Mouse (Mus musculus) olfactory bulb, adult 2 months (tissue): ENCODE measurements around the gene Ranbp9. TPM values are rescaled to one million over a fixed set of nuclear protein-coding genes. Genes with fewer than 3 reads are reported as not detected.

Source experiments
- H3K27ac ChIP-seq: fragments of 200-500 bp; 2 replicates; pipeline ENCODE4 v1.5.1; 2012; ENCODE audit warnings: low read depth, low read length; ENCODE audit not compliant: insufficient read depth
- H3K4me1 ChIP-seq: fragments of 200-500 bp; 2 replicates; pipeline ENCODE4 v1.6.1; 2012; ENCODE audit warnings: low read length; ENCODE audit not compliant: control insufficient read depth, insufficient read depth
- H3K4me3 ChIP-seq: fragments of 200-500 bp; 2 replicates; pipeline ENCODE4 v1.5.1; 2012; ENCODE audit warnings: mild to moderate bottlenecking, low read depth, low read length, moderate library complexity; ENCODE audit not compliant: insufficient read depth
- CTCF ChIP-seq: fragments of 200-500 bp; IDR thresholded peaks from 2 replicates; pipeline ENCODE4 v1.5.1; 2012; ENCODE audit warnings: low read depth, mild to moderate bottlenecking, low read length, moderate library complexity; ENCODE audit not compliant: insufficient read depth
- POLR2A ChIP-seq: fragments of 200-500 bp; IDR thresholded peaks from 2 replicates; pipeline ENCODE4 v1.6.1; 2012; ENCODE audit warnings: mild to moderate bottlenecking, low read depth, low read length, moderate library complexity; ENCODE audit not compliant: insufficient read depth
- WGBS: fragments of 180-500 bp; shearing (Covaris S2); methylation state at CpG from one replicate; pipeline ENCODE4 v1.1.7; 2018; 5-methylcytosine and 5-hydroxymethylcytosine counted together
- polyA plus RNA-seq: library from polyadenylated mRNA; stranded (reverse); fragments of >200 nt; gene quantifications from 2 replicates; pipeline ENCODE4 v1.2.4, GENCODE M21; 2012; ENCODE audit warnings: low replicate concordance; ENCODE audit not compliant: missing spikeins, insufficient read depth, insufficient read length

The Ranbp9 gene
- polyA plus RNA-seq, 1 experiment, result not detected

DNA sequence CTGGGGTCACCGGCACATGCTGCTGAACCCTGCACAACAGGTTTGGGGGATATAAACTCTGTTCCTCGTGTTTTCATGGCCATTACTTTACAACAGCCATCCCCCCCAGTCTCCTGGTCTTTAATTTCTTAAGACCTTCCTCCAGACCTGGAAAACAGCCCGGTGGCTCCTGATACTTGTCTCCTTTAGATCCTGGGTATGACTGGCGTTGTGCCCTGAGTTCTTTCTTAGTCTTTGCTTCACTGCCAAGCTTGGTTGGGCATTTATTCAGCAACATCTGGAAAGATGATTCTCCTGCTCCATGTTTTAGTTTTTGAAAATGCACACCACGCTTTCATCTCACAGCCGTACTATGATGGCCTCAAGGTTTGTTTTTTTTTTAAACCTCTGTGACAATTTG, 38.2 kb upstream of the Ranbp9 start:
- no peak for TF ChIP-seq POLR2A
- TF ChIP-seq CTCF, result no peak
- H3K4me3 ChIP-seq, result no peak overlapping the region
- WGBS, result 58% methylated on average over 6 of the region's 6 CpGs
- peaks cover 8% of the 10 kb centered on the region for H3K4me1 ChIP-seq
- no peak overlapping the region for H3K27ac ChIP-seq

- 80% methylated on average over 8 of the region's 8 CpGs for WGBS
- Histone ChIP-seq H3K4me3 (no peak overlapping the region), H3K27ac (no peak overlapping the region), H3K4me1 (peaks cover 4% of the 10 kb centered on the region)
- TF ChIP-seq POLR2A, result no peak
- no peak for TF ChIP-seq CTCF
Measured at GRCm38 (mm10) chr13:43517371-43517770, 36.3 kb upstream of the Ranbp9 start.

DNA sequence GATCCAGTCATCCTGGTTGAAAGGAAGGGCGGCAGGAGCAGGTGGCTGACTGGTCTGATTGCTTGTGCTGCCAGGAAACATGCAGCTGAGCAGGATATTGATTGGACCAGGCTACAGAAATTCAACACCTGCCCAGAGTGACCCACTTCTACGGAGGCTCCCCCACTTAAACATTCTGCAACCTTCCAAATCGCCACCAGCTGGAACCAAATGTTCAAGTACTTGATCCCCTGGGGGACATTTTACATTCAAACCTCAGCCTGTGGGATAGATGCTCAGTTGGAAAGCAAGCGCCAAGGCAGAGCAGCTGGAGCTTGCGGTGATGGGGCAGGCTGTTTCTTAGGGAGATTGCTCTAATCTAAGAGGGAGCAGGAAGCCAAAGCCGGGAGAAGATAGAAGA, 35.8 kb upstream of the Ranbp9 start:
- H3K27ac ChIP-seq, result no peak overlapping the region
- H3K4me1 ChIP-seq, result peaks cover 4% of the 10 kb centered on the region
- WGBS, result 46% methylated on average over 6 of the region's 6 CpGs
- no peak overlapping the region for H3K4me3 ChIP-seq
- no peak for TF ChIP-seq CTCF
- TF ChIP-seq POLR2A, result no peak

DNA sequence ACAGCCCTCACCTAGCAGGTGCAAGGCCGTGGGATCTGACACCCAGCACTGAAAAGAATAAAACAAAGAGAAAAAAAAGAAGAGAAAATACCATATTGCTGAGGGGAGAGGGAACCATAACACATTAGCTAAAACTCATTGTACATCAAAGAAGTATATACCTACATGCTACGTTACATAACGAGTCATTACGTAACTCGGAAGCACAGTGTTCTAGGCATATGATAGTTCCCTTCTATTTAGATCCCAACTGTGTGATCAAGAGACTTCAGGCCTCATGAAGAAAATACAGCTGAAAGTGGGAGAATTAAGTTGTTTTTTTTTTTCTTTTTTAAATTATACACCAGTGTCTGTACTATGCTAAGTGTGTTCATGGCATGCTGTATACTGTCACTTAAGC, 35.0 kb upstream of the Ranbp9 start:
- WGBS, result 71% methylated on average over 5 of the region's 5 CpGs
- peaks cover 4% of the 10 kb centered on the region for H3K4me1 ChIP-seq
- H3K27ac ChIP-seq, result no peak overlapping the region
- TF ChIP-seq POLR2A, result no peak
- no peak for TF ChIP-seq CTCF
- no peak overlapping the region for H3K4me3 ChIP-seq

DNA sequence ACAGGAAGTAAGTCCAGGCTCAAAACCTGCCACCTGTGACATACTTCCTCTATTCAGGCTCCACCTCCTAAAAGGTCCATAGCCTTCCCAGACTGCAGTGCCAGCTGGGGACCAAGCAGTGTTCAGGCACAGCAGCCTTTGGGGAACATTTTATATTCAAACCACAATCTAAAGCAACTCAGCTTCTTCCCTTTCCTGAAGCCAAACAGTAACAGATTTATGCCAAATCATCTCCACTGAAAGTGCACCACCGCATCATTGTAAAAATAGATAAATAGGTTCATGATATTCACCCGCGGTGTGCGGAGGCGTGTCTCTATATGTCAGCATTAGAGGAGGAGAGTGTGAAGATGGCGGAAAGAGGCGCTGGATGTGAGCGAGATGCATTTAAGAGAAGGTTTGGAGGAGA, 33.9 kb upstream of the Ranbp9 start:
- Histone ChIP-seq H3K4me3 (no peak overlapping the region), H3K4me1 (peaks cover 7% of the 10 kb centered on the region), H3K27ac (0 out of 2 replicates have a peak overlapping the region, but pooled peaks have one; percentile 20)
- TF ChIP-seq POLR2A, result no peak
- no peak for TF ChIP-seq CTCF
- 58% methylated on average over 8 of the region's 8 CpGs for WGBS

GRCm38 (mm10) chr13:43512736-43513135, 31.7 kb upstream of the Ranbp9 start:
- 91% methylated on average over 3 of the region's 3 CpGs for WGBS
- H3K27ac ChIP-seq, result no peak overlapping the region
- no peak for TF ChIP-seq CTCF
- no peak for TF ChIP-seq POLR2A
- H3K4me3 ChIP-seq, result no peak overlapping the region
- peaks cover 7% of the 10 kb centered on the region for H3K4me1 ChIP-seq

DNA sequence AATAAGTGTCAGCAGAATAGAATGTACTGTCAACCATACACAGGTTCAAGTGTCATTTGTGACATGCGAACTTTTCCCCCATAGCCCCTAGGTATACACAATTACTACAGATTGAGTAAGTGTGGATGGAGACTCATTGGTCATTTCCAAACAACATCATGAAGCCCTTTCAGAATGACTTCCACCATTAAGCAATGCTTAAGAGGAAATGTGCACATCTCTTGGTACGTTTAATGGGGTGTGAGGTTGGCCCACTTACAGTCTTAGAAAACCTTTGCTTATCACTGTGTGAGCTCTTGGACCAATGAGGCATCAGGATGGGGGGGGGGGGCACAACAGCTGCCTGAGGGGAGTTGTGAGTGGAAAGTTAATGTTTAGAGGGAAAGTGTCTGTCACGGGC, 24.7 kb upstream of the Ranbp9 start:
- H3K27ac ChIP-seq, result no peak overlapping the region

DNA sequence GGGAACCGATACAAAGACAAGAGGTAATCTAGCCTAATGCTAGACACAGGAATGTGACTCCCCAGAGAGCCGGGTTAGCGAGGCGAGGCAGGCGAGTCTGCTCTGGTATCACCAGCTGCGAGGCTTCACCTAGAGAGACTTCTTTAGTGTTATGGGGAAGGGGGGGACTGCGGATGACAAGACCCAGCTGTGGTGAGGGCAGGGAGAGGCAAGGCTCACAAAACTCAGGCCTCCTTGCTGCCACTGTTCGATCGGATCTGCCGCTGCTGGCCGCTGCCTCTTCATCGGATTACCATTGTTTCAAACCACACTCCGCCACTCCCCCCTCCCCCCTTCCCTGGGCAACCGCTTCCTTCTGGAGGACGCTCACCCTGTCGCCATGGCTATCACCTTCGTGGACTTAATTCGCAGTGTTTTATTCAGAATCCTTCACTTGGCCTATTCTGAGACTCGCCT, 22.3 kb upstream of the Ranbp9 start:
- H3K4me3 ChIP-seq, result no peak overlapping the region
- TF ChIP-seq CTCF (no peak), POLR2A (no peak)
- WGBS, result 12% methylated on average over 19 of the region's 19 CpGs
- H3K27ac ChIP-seq, result no peak overlapping the region
- peaks cover 8% of the 10 kb centered on the region for H3K4me1 ChIP-seq

More for the DNA sequence above, 24.7 kb upstream of the Ranbp9 start:
- Histone ChIP-seq H3K4me1 (peaks cover 8% of the 10 kb centered on the region), H3K4me3 (no peak overlapping the region)
- TF ChIP-seq POLR2A, result no peak
- no peak for TF ChIP-seq CTCF
- WGBS, result 92% methylated on average over 3 of the region's 3 CpGs

DNA sequence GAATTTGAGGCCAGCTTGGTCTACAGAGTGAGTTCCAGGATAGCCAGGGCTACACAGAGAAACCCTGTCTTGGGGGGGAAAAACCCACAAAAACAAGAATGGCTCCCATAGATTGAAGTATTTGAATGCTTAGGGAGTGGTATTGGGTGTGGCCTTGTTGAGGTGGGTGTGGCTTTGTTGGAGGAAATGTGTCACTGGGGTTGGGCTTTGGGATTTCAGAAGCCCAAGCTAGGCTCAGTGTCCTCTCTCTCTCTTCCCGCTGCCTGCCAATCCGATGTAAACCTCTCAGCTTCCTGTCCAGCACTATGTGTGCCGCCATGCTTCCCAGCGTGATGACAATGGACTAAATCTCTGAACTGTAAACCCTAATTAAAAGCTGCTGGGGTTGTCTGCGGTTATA, 20.5 kb upstream of the Ranbp9 start:
- H3K4me3 ChIP-seq, result no peak overlapping the region
- WGBS, result 80% methylated on average over 5 of the region's 5 CpGs
- peaks cover 8% of the 10 kb centered on the region for H3K4me1 ChIP-seq
- TF ChIP-seq CTCF, result no peak
- no peak for TF ChIP-seq POLR2A
- H3K27ac ChIP-seq, result no peak overlapping the region

- 97% methylated on average over 4 of the region's 4 CpGs for WGBS
- H3K4me1 ChIP-seq, result peaks cover 8% of the 10 kb centered on the region
- no peak overlapping the region for H3K27ac ChIP-seq
- TF ChIP-seq CTCF (no peak), POLR2A (no peak)
- no peak overlapping the region for H3K4me3 ChIP-seq
Measured at GRCm38 (mm10) chr13:43500483-43500850, 19.4 kb upstream of the Ranbp9 start.
